Mouse (Mus musculus): ENCODE results near the gene Atf1. TPM values are rescaled to one million over a fixed set of nuclear protein-coding genes. Genes with fewer than 3 reads are reported as not detected.

Gene Atf1
- polyA plus RNA-seq, 1 experiment: 14.3 TPM

DNA sequence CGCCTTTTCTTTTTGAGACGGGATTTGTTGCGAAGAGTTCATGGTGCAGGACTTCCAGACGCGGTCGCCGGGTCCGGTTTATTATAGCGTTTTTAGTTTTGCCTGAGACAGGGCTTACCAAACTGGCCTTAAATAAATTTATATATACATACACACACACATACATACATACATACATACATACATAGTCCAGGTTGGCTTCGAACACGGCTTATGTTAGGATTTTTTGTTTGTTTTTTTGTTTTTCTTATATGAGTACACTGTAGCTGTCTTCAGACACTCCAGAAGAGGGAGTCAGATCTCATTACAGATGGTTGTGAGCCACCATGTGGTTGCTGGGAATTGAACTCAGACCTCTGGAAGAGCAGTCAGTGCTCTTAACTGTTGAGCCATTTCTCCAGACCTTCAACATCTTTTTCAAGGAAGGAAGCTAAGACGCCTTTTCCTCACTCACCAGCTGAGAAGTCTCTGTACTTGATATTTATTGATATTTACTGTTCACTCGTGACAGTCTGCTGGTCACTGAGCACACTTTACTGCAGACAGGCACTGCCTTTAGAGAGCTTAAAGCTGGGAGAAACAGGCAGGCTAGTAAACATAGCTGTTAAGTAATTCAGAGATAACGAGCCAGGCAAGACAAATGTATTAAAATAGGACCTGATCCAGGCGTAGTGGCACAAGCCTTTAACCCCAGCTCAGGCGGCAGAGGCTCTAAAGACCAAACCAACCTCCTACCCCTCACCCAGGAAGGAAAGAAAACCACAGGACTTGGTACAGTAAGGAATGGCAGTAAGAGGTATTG, 1.1 kb downstream of the Atf1 start:
- Histone ChIP-seq H3K27ac (ENCODE audit: insufficient read depth, low read length) (peak overlapping the region; percentile 98), H3K4me3 (ENCODE audit: insufficient read depth, low read length) (peak overlapping the region; percentile 95), H3K4me1 (ENCODE audit: control insufficient read depth, insufficient read depth, low read length) (peaks cover 7% of the 10 kb centered on the region; the same call in 1 of the 2 replicates)
- TF ChIP-seq POLR2A (IDR thresholded peaks at IDR 0.05; ENCODE audit: extremely low read depth, insufficient read depth, low read length) (no peak), CTCF (IDR thresholded peaks at IDR 0.05; ENCODE audit: extremely low read depth, insufficient read depth, low read length) (no peak)

DNA sequence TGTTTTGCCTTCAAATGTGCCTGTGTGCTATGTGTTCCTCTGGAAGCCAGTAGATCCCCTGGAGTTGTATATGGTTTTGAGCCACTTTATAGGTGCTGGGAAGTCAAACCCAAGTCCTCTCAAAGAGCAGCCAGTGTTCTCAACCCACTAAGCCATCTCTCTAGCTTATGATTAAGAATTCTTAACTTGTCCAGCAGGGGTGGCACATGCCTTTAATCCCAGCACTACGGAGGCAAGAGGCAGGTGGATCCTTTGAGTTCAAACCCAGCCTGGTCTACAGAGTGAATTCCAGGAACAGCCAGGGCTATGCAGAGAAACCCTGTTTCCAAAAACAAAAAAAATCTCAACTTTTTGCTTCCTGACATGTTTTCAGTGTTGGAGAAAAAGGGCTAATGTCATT, 3.0 kb downstream of the Atf1 start:
- Histone ChIP-seq H3K27ac (ENCODE audit: insufficient read depth, low read length) (no peak overlapping the region), H3K4me3 (ENCODE audit: insufficient read depth, low read length) (no peak overlapping the region), H3K4me1 (ENCODE audit: control insufficient read depth, insufficient read depth, low read length) (peaks cover 7% of the 10 kb centered on the region; the same call in 1 of the 2 replicates)
- TF ChIP-seq POLR2A (IDR thresholded peaks at IDR 0.05; ENCODE audit: extremely low read depth, insufficient read depth, low read length) (no peak), CTCF (IDR thresholded peaks at IDR 0.05; ENCODE audit: extremely low read depth, insufficient read depth, low read length) (no peak)

DNA sequence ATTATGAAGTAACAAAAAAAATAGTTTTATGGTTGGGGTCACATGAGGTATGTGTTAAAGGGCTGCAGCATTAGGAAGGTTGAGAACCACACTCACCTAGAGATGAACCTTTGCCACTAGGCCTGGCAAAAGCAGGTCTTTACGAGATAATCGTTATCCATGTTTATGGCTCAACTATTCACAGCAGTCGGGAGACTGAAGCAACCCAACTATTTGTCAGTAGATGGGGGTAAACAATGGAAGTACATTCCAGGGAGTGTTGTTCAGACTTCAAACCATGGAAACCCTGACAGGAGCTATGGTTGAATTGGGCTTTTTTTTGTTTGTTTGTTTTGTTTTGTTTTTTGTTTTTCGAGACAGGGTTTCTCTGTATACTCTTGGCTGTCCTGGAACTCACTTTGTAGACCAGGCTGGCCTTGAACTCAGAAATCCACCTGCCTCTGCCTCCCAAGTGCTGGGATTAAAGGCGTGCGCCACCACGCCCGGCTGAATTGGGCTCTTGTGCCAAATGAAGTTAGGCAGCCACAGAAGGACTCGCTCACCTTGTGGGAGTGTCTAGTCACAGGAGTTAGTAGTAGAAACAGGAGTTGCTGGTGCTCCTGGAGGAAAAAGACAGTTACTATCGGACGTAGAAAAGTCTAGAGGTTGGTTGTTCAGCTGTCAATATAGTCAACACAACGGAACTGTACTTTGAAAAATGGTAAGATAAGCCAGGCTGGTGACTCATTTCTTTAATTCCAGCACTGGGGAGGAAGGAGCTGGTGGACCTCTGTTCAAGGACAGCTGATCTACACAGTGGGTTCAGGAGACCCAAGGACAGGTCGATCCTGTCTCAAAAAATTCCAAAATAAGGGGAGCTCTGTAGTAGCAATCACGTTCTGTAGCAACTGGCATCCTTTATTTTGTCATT, 4.3 kb downstream of the Atf1 start:
- Histone ChIP-seq H3K27ac (ENCODE audit: insufficient read depth, low read length) (no peak overlapping the region), H3K4me1 (ENCODE audit: control insufficient read depth, insufficient read depth, low read length) (peaks cover 5% of the 10 kb centered on the region; the same call in 1 of the 2 replicates), H3K4me3 (ENCODE audit: insufficient read depth, low read length) (no peak overlapping the region)
- TF ChIP-seq POLR2A (IDR thresholded peaks at IDR 0.05; ENCODE audit: extremely low read depth, insufficient read depth, low read length) (no peak), CTCF (IDR thresholded peaks at IDR 0.05; ENCODE audit: extremely low read depth, insufficient read depth, low read length) (no peak)

DNA sequence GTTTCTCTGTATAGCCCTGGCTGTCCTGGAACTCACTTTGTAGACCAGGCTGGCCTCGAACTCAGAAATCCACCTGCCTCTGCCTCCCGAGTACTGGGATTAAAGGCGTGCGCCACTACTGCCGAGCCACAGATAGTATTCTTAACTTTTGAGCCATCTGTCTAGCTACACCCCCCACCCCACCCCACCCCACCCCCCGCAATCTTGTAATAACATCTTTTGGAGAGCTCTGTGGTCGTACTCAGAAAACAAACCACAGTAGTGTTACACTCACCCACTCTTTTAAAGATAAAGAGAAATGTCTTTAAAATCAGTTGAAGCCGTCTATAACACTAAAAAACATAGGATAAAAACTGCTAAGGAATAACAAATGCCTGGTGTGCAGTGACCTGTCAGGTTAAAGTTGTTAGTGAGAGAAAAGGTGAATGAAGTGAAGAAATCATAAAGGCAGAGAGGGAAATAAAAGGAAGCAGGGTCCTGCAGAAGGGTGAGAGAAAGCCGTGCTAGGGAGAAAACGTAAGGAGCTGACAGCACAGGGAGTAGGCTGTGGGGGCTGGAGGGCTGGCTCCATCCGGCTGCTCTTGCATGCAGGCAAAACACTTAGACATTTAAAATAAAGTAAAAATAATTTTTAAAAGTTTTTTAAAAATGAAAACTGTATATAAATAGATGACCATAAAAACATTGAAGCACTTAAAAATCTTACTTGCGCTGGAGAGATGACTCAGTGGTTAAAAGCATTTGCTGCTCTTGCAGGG, 7.8 kb downstream of the Atf1 start:
- Histone ChIP-seq H3K4me3 (ENCODE audit: insufficient read depth, low read length) (no peak overlapping the region), H3K27ac (ENCODE audit: insufficient read depth, low read length) (no peak overlapping the region), H3K4me1 (ENCODE audit: control insufficient read depth, insufficient read depth, low read length) (peaks cover 8% of the 10 kb centered on the region)
- TF ChIP-seq CTCF (IDR thresholded peaks at IDR 0.05; ENCODE audit: extremely low read depth, insufficient read depth, low read length) (no peak), POLR2A (IDR thresholded peaks at IDR 0.05; ENCODE audit: extremely low read depth, insufficient read depth, low read length) (no peak)

DNA sequence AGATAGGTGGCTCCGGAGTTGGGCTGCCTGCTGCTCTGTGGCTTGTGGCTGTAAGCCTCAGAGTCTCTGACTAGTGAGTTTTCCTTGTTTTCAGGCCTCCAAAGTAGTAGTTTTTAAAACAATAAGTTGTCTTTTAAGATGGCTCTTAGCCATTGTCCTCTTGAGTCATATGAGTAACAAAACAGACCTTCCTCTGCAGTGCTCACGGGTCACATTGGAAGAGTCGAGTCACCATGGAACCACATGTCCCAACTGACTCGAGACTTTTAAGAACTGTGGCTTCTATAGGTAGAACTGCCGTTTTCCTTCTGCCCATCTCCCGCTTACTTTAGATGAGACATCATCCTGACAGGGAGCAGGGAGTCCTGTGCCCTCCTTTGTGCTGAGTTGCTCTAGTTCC, 9.3 kb downstream of the Atf1 start:
- TF ChIP-seq POLR2A (IDR thresholded peaks at IDR 0.05; ENCODE audit: extremely low read depth, insufficient read depth, low read length) (no peak), CTCF (IDR thresholded peaks at IDR 0.05; ENCODE audit: extremely low read depth, insufficient read depth, low read length) (no peak)
- H3K4me1 ChIP-seq (ENCODE audit: control insufficient read depth, insufficient read depth, low read length): peaks cover 8% of the 10 kb centered on the region
- H3K4me3 ChIP-seq (ENCODE audit: insufficient read depth, low read length): no peak overlapping the region
- peak overlapping the region; percentile 54; the same call in 1 of the 2 replicates for H3K27ac ChIP-seq (ENCODE audit: insufficient read depth, low read length)

DNA sequence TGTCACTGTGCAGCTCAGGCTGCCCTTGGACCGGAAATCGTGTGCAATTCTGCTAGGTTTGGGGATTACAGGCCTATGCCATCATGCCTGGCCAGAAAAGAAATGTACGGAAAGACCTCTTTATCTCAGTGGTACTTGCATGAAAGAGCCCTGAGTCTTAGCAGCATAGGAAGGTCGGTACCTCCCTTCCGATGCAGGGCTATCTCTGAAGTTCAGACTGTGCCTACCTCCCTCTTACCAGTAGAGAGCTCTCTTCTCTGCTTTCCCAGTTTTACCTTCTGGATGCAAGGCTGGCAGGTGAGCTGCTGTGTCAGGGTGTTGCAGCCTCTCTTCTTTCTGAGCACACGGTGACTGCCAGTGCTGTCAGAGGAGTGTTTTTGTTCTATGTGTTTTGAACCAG, 14.2 kb downstream of the Atf1 start:
- Histone ChIP-seq H3K27ac (ENCODE audit: insufficient read depth, low read length) (no peak overlapping the region), H3K4me1 (ENCODE audit: control insufficient read depth, insufficient read depth, low read length) (peaks cover 8% of the 10 kb centered on the region), H3K4me3 (ENCODE audit: insufficient read depth, low read length) (no peak overlapping the region)
- TF ChIP-seq POLR2A (IDR thresholded peaks at IDR 0.05; ENCODE audit: extremely low read depth, insufficient read depth, low read length) (no peak), CTCF (IDR thresholded peaks at IDR 0.05; ENCODE audit: extremely low read depth, insufficient read depth, low read length) (no peak)

DNA sequence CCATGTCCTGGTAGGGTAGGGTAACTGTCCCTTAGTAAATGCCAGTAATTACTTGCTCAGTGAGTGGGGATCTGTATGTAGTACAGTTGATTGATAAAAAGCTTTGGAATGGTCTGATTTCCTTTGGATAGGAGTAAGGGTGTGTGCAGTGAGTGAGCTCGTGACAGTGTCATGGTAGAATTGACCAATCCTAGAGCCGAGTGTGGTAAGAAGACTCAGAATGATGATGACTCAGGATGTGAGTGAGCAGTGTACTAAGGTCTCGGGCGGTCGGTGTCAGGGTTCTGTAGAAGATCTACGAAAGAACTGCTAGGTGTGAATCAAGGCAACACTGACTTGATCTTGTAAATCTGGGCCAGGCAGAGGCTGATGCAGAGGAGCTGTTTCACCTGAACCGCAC, 18.3 kb downstream of the Atf1 start:
- TF ChIP-seq POLR2A (IDR thresholded peaks at IDR 0.05; ENCODE audit: extremely low read depth, insufficient read depth, low read length) (no peak), CTCF (IDR thresholded peaks at IDR 0.05; ENCODE audit: extremely low read depth, insufficient read depth, low read length) (no peak)
- Histone ChIP-seq H3K4me3 (ENCODE audit: insufficient read depth, low read length) (no peak overlapping the region), H3K4me1 (ENCODE audit: control insufficient read depth, insufficient read depth, low read length) (no peaks in the 10 kb centered on the region; the same call in 1 of the 2 replicates), H3K27ac (ENCODE audit: insufficient read depth, low read length) (no peak overlapping the region)

DNA sequence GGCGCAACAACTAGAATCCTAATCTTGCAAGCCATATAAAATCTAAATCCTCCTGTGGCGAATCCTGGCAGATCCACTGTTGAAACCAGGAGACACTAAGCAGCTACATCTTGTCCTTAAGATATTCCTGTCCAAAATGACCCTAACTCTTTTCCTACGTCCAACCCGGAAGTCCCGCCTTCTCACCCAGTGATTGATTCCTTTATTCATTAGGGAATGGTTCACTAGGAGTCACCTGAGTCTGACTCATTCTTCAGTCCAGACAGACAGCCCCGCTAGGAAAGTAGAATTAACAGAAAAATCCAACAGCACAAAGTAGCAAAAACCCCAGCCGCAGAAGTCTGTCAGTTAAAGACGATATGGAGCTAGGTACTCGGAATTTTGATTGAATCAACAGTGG, 19.7 kb downstream of the Atf1 start:
- Histone ChIP-seq H3K27ac (ENCODE audit: insufficient read depth, low read length) (no peak overlapping the region), H3K4me3 (ENCODE audit: insufficient read depth, low read length) (no peak overlapping the region)
- TF ChIP-seq CTCF (IDR thresholded peaks at IDR 0.05; ENCODE audit: extremely low read depth, insufficient read depth, low read length) (no peak), POLR2A (IDR thresholded peaks at IDR 0.05; ENCODE audit: extremely low read depth, insufficient read depth, low read length) (no peak)

More for the DNA sequence above, 19.7 kb downstream of the Atf1 start:
- H3K4me1 ChIP-seq (ENCODE audit: control insufficient read depth, insufficient read depth, low read length): peaks cover 4% of the 10 kb centered on the region; the same call in 1 of the 2 replicates
